Mouse (Mus musculus) adrenal gland, postnatal 4 days (tissue): ENCODE results near the gene Nfe2l2. TPM values are rescaled to one million over a fixed set of nuclear protein-coding genes. Genes with fewer than 3 reads are reported as not detected.
"Not testable (repeated sequence)": the region's sequence is repeated elsewhere in the genome, so short reads cannot be mapped to it uniquely, and the experiment has no call there.

Source experiments
- DNase-seq, 2 experiments: peaks; one replicate each; pipeline ENCODE4 v3.0.0; 2021 to 2022; ENCODE audit warnings: low spot score in 2 of 2, mixed read lengths in 2 of 2
- total RNA-seq, 2 experiments: library from RNA; stranded (reverse); gene quantifications; 2 replicates each; pipeline ENCODE4 v1.2.3; 2021

Gene Nfe2l2
- total RNA-seq, 2 experiments from 2014 or later: 71.3 to 80.4 TPM

GRCm38 (mm10) chr2:75656924-75657323, 47.5 kb downstream of the Nfe2l2 start:
- no peak for DNase-seq

GRCm38 (mm10) chr2:75654679-75655078, 49.8 kb downstream of the Nfe2l2 start:
- DNase-seq: no peak

- DNase-seq: no peak
Measured at GRCm38 (mm10) chr2:75653150-75653549, 51.3 kb downstream of the Nfe2l2 start.

GRCm38 (mm10) chr2:75650437-75650836, 54.0 kb downstream of the Nfe2l2 start:
- DNase-seq: no peak

GRCm38 (mm10) chr2:75645251-75645650, 59.2 kb downstream of the Nfe2l2 start:
- DNase-seq: no peak

GRCm38 (mm10) chr2:75643950-75644349, 60.5 kb downstream of the Nfe2l2 start:
- DNase-seq: no peak

GRCm38 (mm10) chr2:75642795-75643550, 61.5 kb downstream of the Nfe2l2 start:
- peak in 1 of 2 experiments; percentile 10 for DNase-seq

GRCm38 (mm10) chr2:75642312-75642711, 62.1 kb downstream of the Nfe2l2 start:
- not testable (repeated sequence) for DNase-seq

- not testable (repeated sequence) for DNase-seq
Measured at GRCm38 (mm10) chr2:75639535-75639934, 64.9 kb downstream of the Nfe2l2 start.

GRCm38 (mm10) chr2:75637822-75638221, 66.6 kb downstream of the Nfe2l2 start:
- DNase-seq: not testable (repeated sequence)

GRCm38 (mm10) chr2:75637361-75637760, 67.1 kb downstream of the Nfe2l2 start:
- DNase-seq: no peak

- DNase-seq: not testable (repeated sequence)
Measured at GRCm38 (mm10) chr2:75637055-75637304, 67.5 kb downstream of the Nfe2l2 start.

GRCm38 (mm10) chr2:75636261-75637054, 68.0 kb downstream of the Nfe2l2 start:
- DNase-seq: no peak

- not testable (repeated sequence) for DNase-seq
Measured at GRCm38 (mm10) chr2:75634431-75634830, 70.0 kb downstream of the Nfe2l2 start.

GRCm38 (mm10) chr2:75633784-75634183, 70.7 kb downstream of the Nfe2l2 start:
- DNase-seq: no peak

GRCm38 (mm10) chr2:75633381-75633780, 71.1 kb downstream of the Nfe2l2 start:
- DNase-seq: no peak

GRCm38 (mm10) chr2:75632721-75633181, 71.7 kb downstream of the Nfe2l2 start:
- DNase-seq: no peak

GRCm38 (mm10) chr2:75632043-75632442, 72.4 kb downstream of the Nfe2l2 start:
- no peak for DNase-seq

GRCm38 (mm10) chr2:75631421-75631820, 73.0 kb downstream of the Nfe2l2 start:
- no peak for DNase-seq

- no peak for DNase-seq
Measured at GRCm38 (mm10) chr2:75628487-75628886, 76.0 kb downstream of the Nfe2l2 start.

GRCm38 (mm10) chr2:75626597-75627440, 77.6 kb downstream of the Nfe2l2 start:
- no peak for DNase-seq
